Mouse (Mus musculus): ENCODE data around the gene Sucla2.

- TF ChIP-seq POLR2A (IDR thresholded peaks at IDR 0.05; ENCODE audit: low read depth, low read length) (no peak), CTCF (IDR thresholded peaks at IDR 0.05; ENCODE audit: borderline replicate concordance, insufficient read depth, low read length) (no peak)
Observed at GRCm38 (mm10) chr14:73576336-73576735, 51.2 kb downstream of the Sucla2 start.
